Mouse (Mus musculus): ENCODE results near the gene Trib3.

The Trib3 gene

GRCm38 (mm10) chr2:152346776-152347465 lies 3.1 kb upstream of the Trib3 start:
- no peak for DNase-seq

GRCm38 (mm10) chr2:152345393-152345792 lies 1.6 kb upstream of the Trib3 start:
- no peak for DNase-seq

GRCm38 (mm10) chr2:152344909-152345308 lies 1.1 kb upstream of the Trib3 start:
- DNase-seq, result no peak

GRCm38 (mm10) chr2:152344361-152344760 lies 529 bp upstream of the Trib3 start:
- peak in 1 of 2 experiments; percentile 42 for DNase-seq

GRCm38 (mm10) chr2:152339631-152340179 lies 4.1 kb downstream of the Trib3 start:
- no peak for DNase-seq

GRCm38 (mm10) chr2:152338319-152338718 lies 5.5 kb downstream of the Trib3 start:
- no peak for DNase-seq

GRCm38 (mm10) chr2:152337591-152338212 lies 6.1 kb downstream of the Trib3 start:
- DNase-seq, result no peak

- DNase-seq, result no peak
Measured at GRCm38 (mm10) chr2:152336856-152337255, 7.0 kb downstream of the Trib3 start.

- DNase-seq, result no peak
Measured at GRCm38 (mm10) chr2:152335289-152335820, 8.5 kb downstream of the Trib3 start.

- no peak for DNase-seq
Measured at GRCm38 (mm10) chr2:152333345-152334006, 10.4 kb downstream of the Trib3 start.

GRCm38 (mm10) chr2:152332101-152332825 lies 11.6 kb downstream of the Trib3 start, which contains the start of gene Rbck1:
TSS of gene Rbck1 (minus strand) at chr2:152332653.
- peak; percentile 85 to 87 for DNase-seq

- DNase-seq, result no peak
Measured at GRCm38 (mm10) chr2:152330858-152331423, 12.9 kb downstream of the Trib3 start.

- DNase-seq, result no peak
Measured at GRCm38 (mm10) chr2:152327980-152328379, 15.9 kb downstream of the Trib3 start.

- no peak for DNase-seq
Measured at GRCm38 (mm10) chr2:152326654-152327053, 17.2 kb downstream of the Trib3 start.

GRCm38 (mm10) chr2:152326157-152326556 lies 17.7 kb downstream of the Trib3 start:
- no peak for DNase-seq

GRCm38 (mm10) chr2:152324842-152325241 lies 19.0 kb downstream of the Trib3 start:
- DNase-seq, result no peak

GRCm38 (mm10) chr2:152323971-152324370 lies 19.9 kb downstream of the Trib3 start:
- DNase-seq, result no peak

GRCm38 (mm10) chr2:152322198-152322597 lies 21.6 kb downstream of the Trib3 start:
- no peak for DNase-seq

- no peak for DNase-seq
Measured at GRCm38 (mm10) chr2:152321558-152321957, 22.3 kb downstream of the Trib3 start.

GRCm38 (mm10) chr2:152317054-152317453 lies 26.8 kb downstream of the Trib3 start:
- no peak for DNase-seq

GRCm38 (mm10) chr2:152313926-152314325 lies 29.9 kb downstream of the Trib3 start:
- DNase-seq, result no peak

GRCm38 (mm10) chr2:152312996-152313395 lies 30.8 kb downstream of the Trib3 start:
- no peak for DNase-seq

Data from thymus, postnatal 36 days (tissue).